Mouse (Mus musculus) forebrain, embryonic 10.5 days (tissue): ENCODE results near the gene Fbxw4. TPM values are rescaled to one million over a fixed set of nuclear protein-coding genes. Genes with fewer than 3 reads are reported as not detected.

Experiments used
- DNase-seq: peaks from one replicate; pipeline ENCODE4 v3.0.0-alpha.2; 2017; ENCODE audit warnings: low spot score; ENCODE audit errors: extremely low spot score
- H3K27ac ChIP-seq: fragments of 300-500 bp; sonication (generic); 2 replicates; pipeline ENCODE4 v1.5.1; 2016; ENCODE audit warnings: mild to moderate bottlenecking
- H3K27me3 ChIP-seq: fragments of 300-500 bp; sonication (generic); 2 replicates; pipeline ENCODE4 v1.6.1; 2016; ENCODE audit warnings: mild to moderate bottlenecking; ENCODE audit not compliant: poor library complexity, severe bottlenecking
- H3K36me3 ChIP-seq: fragments of 300-500 bp; sonication (generic); replicated peaks from 2 replicates; pipeline ENCODE4 v1.6.1; 2016; ENCODE audit warnings: mild to moderate bottlenecking, moderate library complexity
- H3K4me1 ChIP-seq: fragments of 300-500 bp; sonication (generic); 2 replicates; pipeline ENCODE4 v1.6.1; 2016
- H3K4me3 ChIP-seq: fragments of 300-500 bp; sonication (generic); 2 replicates; pipeline ENCODE4 v1.5.1; 2016; ENCODE audit warnings: mild to moderate bottlenecking, moderate library complexity
- H3K9me3 ChIP-seq: fragments of 300-500 bp; sonication (generic); 2 replicates; pipeline ENCODE4 v1.6.1; 2016; ENCODE audit warnings: mild to moderate bottlenecking, moderate library complexity
- whole genome bisulfite sequencing: fragments of 180-500 bp; shearing (Covaris S2); methylation state at CpG from one replicate; pipeline ENCODE4 v1.1.7; 2016; 5-methylcytosine and 5-hydroxymethylcytosine counted together
- polyA plus RNA-seq: library from polyadenylated mRNA; unstranded; fragments of >200 nt; fragmentation: Nextera tagmentation; extraction: Ambion mirVana; gene quantifications from 2 replicates; pipeline ENCODE4 v1.2.1, GENCODE M21; 2016

Gene Fbxw4
- polyA plus RNA-seq, 1 experiment from 2014 or later = 4.4 TPM

DNA sequence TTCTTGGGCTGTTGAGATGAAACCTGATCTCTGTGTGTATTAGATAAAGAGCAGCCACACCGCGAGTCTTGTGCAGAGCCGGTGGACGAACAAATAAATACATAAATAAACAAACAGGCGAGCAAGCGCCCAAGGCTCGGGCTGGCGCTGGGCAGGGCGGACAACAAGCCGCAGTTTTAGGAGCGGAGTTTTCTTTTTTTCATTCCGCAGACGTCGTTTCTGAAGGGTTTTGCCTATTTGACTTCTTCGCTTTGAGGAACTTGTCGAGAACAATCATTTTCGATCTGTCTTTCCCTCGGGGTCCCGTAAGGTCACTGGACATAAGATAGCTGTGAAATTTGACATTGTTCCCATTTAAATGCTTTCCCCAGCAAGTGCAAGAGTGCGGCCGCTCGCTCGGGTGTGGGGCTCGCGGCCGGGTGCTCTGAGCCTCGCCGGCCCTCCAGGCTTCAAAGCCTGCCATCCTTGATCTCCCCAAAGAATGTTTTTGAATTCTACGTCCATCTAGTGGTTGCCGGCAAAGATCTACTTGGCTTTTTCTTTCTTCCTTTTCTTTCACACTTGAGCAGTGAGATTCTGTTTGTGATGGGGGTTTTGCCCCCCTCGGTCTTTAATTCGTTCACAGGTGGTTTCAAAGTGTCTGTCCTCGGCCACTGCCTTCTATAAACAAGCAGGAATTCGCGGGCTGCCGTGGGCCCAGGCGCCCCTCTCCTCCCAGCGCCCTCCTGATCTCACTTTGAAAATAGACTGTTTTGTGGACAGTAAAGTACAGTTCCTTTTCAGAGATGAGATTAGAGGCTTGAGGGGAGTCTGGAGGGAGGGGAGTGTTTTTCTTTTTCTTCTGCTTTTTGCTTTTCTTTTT, 15.8 kb upstream of the Fbxw4 start:
- H3K4me1 ChIP-seq = peaks cover 41% of the 10 kb centered on the region
- H3K36me3 ChIP-seq = no peaks in the 10 kb centered on the region
- no peaks in the 10 kb centered on the region for H3K9me3 ChIP-seq
- H3K4me3 ChIP-seq = peak overlapping the region; percentile 50
- DNase-seq = peak; percentile 46
- peaks cover 91% of the 10 kb centered on the region for H3K27me3 ChIP-seq
- WGBS = under 1% methylated on average over 38 of the region's 38 CpGs
- H3K27ac ChIP-seq = peak overlapping the region; percentile 66; the same call in 1 of the 2 replicates

DNA sequence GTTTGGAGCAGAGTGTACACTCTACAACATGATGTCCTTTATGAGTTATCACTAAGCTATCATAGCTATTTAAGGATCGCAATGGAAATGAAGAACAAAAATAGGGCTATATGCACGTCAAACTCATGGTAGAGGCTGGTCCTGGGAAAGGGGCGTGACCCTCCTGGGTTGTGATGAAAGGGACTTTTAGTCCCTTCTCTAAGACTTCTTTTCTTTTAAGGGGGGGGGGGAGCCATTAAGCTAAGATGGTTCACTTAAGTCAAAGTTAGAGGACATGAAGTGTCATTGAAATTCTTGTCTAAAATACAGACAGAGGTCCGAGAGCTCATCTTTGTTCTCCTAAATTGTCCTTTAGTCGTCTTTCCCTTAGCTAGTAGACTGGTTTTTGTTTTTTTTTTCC, 15.1 kb upstream of the Fbxw4 start:
- 16% methylated on average over 5 of the region's 5 CpGs for WGBS
- H3K4me3 ChIP-seq = peak overlapping the region; percentile 50
- H3K27me3 ChIP-seq = peaks cover 85% of the 10 kb centered on the region
- H3K27ac ChIP-seq = no peak overlapping the region
- no peaks in the 10 kb centered on the region for H3K9me3 ChIP-seq
- H3K4me1 ChIP-seq = peaks cover 41% of the 10 kb centered on the region
- H3K36me3 ChIP-seq = no peaks in the 10 kb centered on the region
- DNase-seq = no peak

DNA sequence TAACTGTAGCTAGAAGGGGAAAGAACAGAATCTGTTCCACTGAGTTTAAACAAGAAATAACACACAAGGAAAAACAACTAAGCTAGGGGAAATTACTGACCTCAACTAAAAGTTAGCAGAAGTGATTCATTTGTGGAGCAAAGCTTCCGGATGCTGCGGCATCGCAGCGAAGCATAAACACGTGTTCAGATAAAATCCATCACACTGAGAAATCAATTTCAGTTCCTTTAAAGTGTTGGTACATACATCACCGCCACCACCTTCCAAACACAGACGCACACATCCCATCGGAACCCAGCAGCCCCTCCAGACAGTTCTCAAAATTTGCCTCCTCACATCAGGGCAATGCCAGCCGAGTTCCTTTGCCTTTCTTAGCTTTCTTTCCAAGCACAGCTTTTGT, 12.9 kb upstream of the Fbxw4 start:
- H3K27me3 ChIP-seq = peaks cover 66% of the 10 kb centered on the region
- no peaks in the 10 kb centered on the region for H3K36me3 ChIP-seq
- H3K4me3 ChIP-seq = no peak overlapping the region
- WGBS = 90% methylated on average over 9 of the region's 9 CpGs
- no peak for DNase-seq
- H3K27ac ChIP-seq = no peak overlapping the region
- no peaks in the 10 kb centered on the region for H3K9me3 ChIP-seq
- H3K4me1 ChIP-seq = peaks cover 41% of the 10 kb centered on the region

DNA sequence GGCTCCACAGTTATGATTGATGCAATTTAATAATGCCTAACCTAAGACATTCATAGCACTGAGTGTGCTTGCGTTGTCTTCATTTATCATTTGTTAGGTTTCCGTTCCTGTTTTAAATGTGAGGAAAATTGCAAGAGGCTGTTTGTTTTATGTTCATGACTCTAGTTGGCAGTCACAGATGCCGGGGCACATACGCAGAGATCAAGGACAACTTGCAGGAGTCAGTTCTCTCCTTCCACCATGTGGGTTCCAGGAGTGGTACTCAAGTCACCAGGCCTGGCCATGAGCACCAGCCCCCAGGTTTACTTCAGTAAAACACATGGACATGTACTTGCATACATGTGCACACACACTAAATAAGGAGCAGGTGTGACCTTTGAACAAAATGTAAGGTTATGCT, 8.9 kb upstream of the Fbxw4 start:
- Histone ChIP-seq H3K36me3 (no peaks in the 10 kb centered on the region), H3K9me3 (no peaks in the 10 kb centered on the region), H3K4me1 (peaks cover 11% of the 10 kb centered on the region), H3K27ac (no peak overlapping the region), H3K27me3 (peaks cover 26% of the 10 kb centered on the region), H3K4me3 (no peak overlapping the region)
- 96% methylated on average over 4 of the region's 4 CpGs for WGBS
- DNase-seq = no peak

DNA sequence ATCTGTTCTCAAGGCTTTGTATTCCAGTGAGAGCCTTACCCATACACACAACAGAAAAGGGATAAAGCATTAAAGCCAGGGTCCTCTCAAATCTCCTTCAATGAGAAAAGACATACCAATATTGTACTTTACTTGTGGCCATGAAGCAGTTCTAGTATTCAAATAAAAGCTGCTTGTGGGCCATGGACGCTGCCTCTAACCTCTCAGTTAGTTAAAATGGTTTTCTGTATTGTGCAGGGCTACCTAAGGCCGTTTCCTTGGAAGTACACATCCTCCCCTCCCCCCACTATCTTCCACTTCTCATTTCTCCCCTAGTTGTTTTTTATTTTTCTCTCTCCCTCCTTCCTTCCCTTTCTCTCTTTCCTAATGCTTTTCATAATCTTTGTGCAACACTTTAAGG, 3.7 kb upstream of the Fbxw4 start:
- Histone ChIP-seq H3K4me3 (no peak overlapping the region), H3K4me1 (peaks cover 21% of the 10 kb centered on the region), H3K36me3 (no peaks in the 10 kb centered on the region), H3K9me3 (no peaks in the 10 kb centered on the region), H3K27me3 (peaks cover 14% of the 10 kb centered on the region), H3K27ac (no peak overlapping the region)
- 71% methylated on average over 2 of the region's 2 CpGs for whole genome bisulfite sequencing
- no peak for DNase-seq

DNA sequence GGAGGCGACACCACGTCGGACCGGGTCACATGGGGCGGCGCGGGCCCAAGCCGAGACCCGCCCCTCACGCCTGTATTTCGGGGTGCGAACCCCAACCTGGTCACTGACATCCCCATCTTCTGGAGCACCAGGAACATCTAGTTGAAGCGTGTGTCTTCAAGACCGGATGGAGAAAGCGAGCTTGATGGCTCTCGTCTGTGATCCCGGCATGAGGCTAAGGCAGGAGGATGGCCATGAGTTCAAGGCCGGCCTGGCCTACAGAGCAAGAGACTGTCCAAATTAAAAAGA, 335 bp upstream of the Fbxw4 start:
- Histone ChIP-seq H3K36me3 (no peaks in the 10 kb centered on the region), H3K4me3 (peak overlapping the region; percentile 86), H3K27ac (peak overlapping the region; percentile 99), H3K9me3 (no peaks in the 10 kb centered on the region), H3K27me3 (peaks cover 14% of the 10 kb centered on the region; the same call in 1 of the 2 replicates), H3K4me1 (peaks cover 46% of the 10 kb centered on the region)
- DNase-seq = no peak
- WGBS = 18% methylated on average over 18 of the region's 18 CpGs

DNA sequence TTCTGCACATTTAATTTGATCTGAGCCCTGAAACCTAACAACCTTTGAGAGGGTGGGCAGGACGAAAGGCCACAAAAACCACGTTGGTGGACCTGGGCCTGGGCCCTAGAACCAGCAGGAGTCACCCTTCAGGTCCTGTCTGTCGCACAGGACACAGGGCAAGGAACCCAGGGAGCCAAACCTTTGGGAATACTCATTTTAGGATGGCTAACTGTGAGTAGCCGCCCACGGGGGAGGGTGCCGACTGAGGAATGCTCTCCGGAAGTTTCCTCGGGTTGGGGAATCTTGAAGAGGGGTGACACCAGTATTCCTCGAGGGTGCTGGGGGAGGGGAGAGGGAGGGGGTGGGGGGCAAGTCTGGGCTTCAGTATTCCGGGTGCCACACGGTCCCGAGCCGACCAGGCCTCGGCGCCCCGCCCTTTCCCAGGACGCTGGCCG, 793 bp downstream of the Fbxw4 start:
- H3K4me3 ChIP-seq = peak overlapping the region; percentile 86
- no peaks in the 10 kb centered on the region for H3K9me3 ChIP-seq
- H3K27me3 ChIP-seq = peaks cover 14% of the 10 kb centered on the region; the same call in 1 of the 2 replicates
- peak overlapping the region; percentile 99 for H3K27ac ChIP-seq
- no peaks in the 10 kb centered on the region for H3K36me3 ChIP-seq
- peak; percentile 69 for DNase-seq
- peaks cover 51% of the 10 kb centered on the region for H3K4me1 ChIP-seq
- WGBS = under 1% methylated on average over 18 of the region's 18 CpGs

DNA sequence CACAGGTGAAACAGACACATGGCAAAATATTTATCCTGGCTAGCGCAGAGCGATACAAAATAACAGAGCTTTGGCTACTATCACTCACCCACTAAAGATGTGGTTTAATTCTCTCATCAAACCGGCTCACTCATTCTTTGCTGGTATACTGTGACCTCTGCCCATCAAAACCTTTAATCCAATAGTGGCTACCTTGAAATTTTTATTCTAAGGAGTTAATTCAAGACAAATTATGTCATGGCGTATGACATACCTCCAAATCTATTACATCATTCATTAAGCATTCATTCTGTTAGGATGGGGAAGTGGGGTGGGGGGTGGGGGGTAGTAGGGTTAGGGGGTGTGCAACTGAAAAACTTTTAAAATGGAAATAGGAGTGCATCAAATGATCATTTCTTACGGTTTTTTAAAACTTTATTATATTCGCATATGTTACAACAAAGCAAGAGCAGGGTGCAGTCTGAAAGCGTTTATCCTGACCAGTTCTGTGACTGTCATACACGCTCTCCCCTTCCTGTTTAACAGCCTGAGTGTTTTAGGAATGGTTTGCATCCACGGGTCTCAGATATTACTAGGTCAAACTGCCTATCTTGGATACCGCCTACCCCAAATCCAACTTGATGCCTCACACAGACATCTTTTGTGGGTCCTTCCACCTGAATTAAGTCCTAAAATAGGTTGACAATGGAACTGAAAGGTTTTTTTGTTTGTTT, 1.4 kb downstream of the Fbxw4 start:
- 70% methylated on average over 10 of the region's 10 CpGs for WGBS
- H3K4me3 ChIP-seq = peak overlapping the region; percentile 86
- H3K27ac ChIP-seq = peak overlapping the region; percentile 99
- H3K36me3 ChIP-seq = no peaks in the 10 kb centered on the region
- DNase-seq = no peak
- H3K27me3 ChIP-seq = peaks cover 19% of the 10 kb centered on the region
- no peaks in the 10 kb centered on the region for H3K9me3 ChIP-seq
- H3K4me1 ChIP-seq = peaks cover 57% of the 10 kb centered on the region

DNA sequence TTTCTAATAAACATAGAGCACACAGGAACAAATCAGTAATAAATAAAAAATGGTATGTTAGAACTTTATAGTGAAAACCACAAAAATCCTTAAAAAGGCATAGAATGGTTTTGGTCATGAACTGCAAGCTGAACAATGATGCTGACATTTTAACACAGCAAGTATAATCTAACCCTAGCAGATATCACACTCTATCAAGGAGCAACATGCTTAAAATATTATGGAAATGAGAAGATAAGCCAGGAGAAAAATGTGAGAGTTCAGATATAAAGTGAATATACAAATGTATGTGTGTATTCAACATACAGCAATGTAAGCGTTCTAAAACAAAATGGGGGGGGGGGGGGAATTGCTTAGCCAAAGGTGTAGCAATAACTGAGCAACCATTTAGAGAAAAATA, 2.3 kb downstream of the Fbxw4 start:
- Histone ChIP-seq H3K4me1 (peaks cover 64% of the 10 kb centered on the region), H3K27ac (no peak overlapping the region), H3K9me3 (no peaks in the 10 kb centered on the region), H3K4me3 (no peak overlapping the region), H3K27me3 (peaks cover 28% of the 10 kb centered on the region), H3K36me3 (no peaks in the 10 kb centered on the region)
- DNase-seq = no peak
- 83% methylated on average over 1 of the region's 1 CpGs for WGBS

DNA sequence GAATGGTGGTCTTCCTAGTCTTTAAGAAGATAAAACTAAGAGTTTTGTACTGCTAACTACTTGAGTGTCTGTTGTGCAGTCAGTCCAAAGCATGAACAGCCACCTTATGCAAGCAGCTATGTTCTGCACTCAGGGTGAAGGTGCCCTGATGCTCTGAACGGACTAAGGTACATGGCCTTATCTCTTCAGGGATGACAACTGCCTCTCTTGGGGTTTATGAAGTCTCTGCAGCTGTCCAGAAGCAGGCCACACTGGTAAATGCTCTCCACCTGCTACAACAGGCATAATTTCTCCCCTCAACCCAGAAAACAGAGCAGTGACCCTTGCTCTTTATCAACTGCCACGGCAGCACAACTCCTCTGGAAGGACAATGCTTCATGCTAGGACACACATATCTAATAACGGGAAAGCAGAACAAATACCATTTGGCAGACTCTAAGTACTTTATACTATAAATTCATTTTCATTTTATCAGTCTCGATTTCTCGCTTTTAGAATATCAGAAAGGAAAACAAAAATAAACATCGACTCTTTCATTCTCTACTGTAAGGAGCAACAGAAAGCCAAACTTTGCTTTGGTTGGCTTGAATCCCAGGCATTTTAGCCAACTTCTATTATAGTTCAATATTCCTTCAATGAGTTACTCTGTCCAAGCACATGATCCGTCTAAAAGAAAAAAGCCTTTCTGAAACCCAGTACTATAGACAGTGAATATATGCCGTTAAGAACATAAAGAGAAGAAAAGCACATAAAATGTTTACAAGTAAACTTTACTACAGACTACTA, 3.1 kb downstream of the Fbxw4 start:
- peaks cover 72% of the 10 kb centered on the region for H3K4me1 ChIP-seq
- no peaks in the 10 kb centered on the region for H3K36me3 ChIP-seq
- WGBS = 84% methylated on average over 8 of the region's 8 CpGs
- H3K4me3 ChIP-seq = no peak overlapping the region
- H3K27ac ChIP-seq = no peak overlapping the region
- H3K9me3 ChIP-seq = no peaks in the 10 kb centered on the region
- DNase-seq = no peak
- peaks cover 35% of the 10 kb centered on the region for H3K27me3 ChIP-seq

DNA sequence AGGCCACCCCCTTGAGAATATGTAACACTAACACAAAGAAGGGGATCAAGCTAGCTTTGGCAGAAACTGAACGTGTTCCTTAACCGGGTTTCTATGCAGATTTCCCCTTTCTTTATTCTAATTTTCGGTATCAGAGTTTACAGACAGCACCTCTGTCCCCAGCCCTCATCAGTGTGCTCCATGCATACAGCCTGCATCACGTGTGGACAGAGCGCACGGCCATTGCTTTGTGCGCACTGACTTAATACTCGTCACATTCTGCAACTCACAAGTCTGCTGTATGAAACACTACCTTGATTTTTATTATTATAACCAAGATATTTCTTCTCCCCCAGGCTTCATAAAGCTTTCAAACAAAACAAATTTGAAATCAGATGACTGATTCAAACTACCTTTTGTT, 4.2 kb downstream of the Fbxw4 start:
- H3K27ac ChIP-seq = no peak overlapping the region
- 69% methylated on average over 8 of the region's 8 CpGs for WGBS
- peaks cover 24% of the 10 kb centered on the region for H3K27me3 ChIP-seq
- no peaks in the 10 kb centered on the region for H3K36me3 ChIP-seq
- no peaks in the 10 kb centered on the region for H3K9me3 ChIP-seq
- peaks cover 77% of the 10 kb centered on the region for H3K4me1 ChIP-seq
- no peak overlapping the region for H3K4me3 ChIP-seq
- no peak for DNase-seq

DNA sequence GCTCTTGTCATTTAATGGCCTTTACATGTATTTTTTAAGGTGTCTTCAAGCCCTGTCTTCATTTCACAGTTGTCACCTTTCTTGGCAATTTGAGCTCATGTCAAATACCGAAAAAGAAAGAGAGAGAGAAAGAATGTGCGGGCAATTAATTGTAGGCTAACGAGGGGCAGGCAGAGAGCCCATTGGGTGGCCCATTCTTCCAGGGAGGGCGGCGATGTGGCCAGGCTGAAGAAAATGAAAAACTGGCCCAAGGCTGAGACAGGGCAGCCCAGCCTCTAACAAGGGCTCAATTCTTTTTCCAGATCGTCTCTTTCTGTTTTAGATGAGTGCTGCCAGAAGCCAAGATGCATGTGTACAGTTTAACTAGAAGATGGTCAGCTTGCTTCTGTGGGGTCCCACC, 6.1 kb downstream of the Fbxw4 start:
- H3K9me3 ChIP-seq = no peaks in the 10 kb centered on the region
- DNase-seq = no peak
- H3K4me3 ChIP-seq = no peak overlapping the region

More for the DNA sequence above, 6.1 kb downstream of the Fbxw4 start:
- WGBS = 46% methylated on average over 6 of the region's 6 CpGs
- Histone ChIP-seq H3K27me3 (peaks cover 21% of the 10 kb centered on the region), H3K27ac (no peak overlapping the region), H3K4me1 (peaks cover 58% of the 10 kb centered on the region), H3K36me3 (no peaks in the 10 kb centered on the region)
